Mouse (Mus musculus) embryonic facial prominence, embryonic 15.5 days (tissue): Measurements from ENCODE around the gene Fbxl8. TPM values are rescaled to one million over a fixed set of nuclear protein-coding genes. Genes with fewer than 3 reads are reported as not detected.
A peak's percentile ranks its signal among the peaks of the same experiment; 100 is the strongest.

ENCODE experiments used
- microRNA counts: library from miRNA; unstranded; fragments of <30 nt; microRNA quantifications from one replicate; lab custom pipeline; 2016
- microRNA-seq: library from miRNA; unstranded; fragments of <30 nt; microRNA quantifications from one replicate; pipeline ENCODE4, GENCODE M21; 2016; ENCODE audit warnings: borderline number of aligned reads
- polyA plus RNA-seq: library from polyadenylated mRNA; unstranded; fragments of >200 nt; fragmentation: Nextera tagmentation; extraction: Ambion mirVana; gene quantifications from 2 replicates; pipeline ENCODE4 v1.2.1, GENCODE M21; 2015

Gene Fbxl8
- polyA plus RNA-seq, 1 experiment from 2014 or later: 4.0 TPM

MicroRNAs within 50 kb of the gene (microRNA counts, 519-probe panel; counts per million panel counts)
- 2,235 counts per million, percentile 50 among the panel's probes with 10 or more counts for microRNA mmu-miR-328 (lab: Ali Mortazavi, UCI)

Small RNA genes within 50 kb of the gene (microRNA-seq; reads per million reads assigned to microRNA genes)
- gene Gm27320 (not detected), gene Mir328 (172 reads per million, percentile 60 among the genes with 10 or more reads in this experiment)

Other genes with a start within 250 kb of the Fbxl8 start
- gene Ces3a, start 216.0 kb upstream of the Fbxl8 start, polyA plus RNA-seq: not detected in 2 replicates
- gene Ces3b, start 180.9 kb upstream of the Fbxl8 start, polyA plus RNA-seq: not detected in 2 replicates
- gene Ces4a, start 132.8 kb upstream of the Fbxl8 start, polyA plus RNA-seq: not detected in 2 replicates
- 79.1 and 81.6 TPM in 2 replicates for gene Cbfb, start 94.0 kb upstream of the Fbxl8 start, polyA plus RNA-seq
- gene D230025D16Rik, start 39.5 kb upstream of the Fbxl8 start, polyA plus RNA-seq: 24.9 and 26.1 TPM in 2 replicates
- gene B3gnt9, start 9.5 kb upstream of the Fbxl8 start, polyA plus RNA-seq: 45.5 and 49.2 TPM in 2 replicates
- gene Tradd, start within 50 bp of the Fbxl8 start, polyA plus RNA-seq: 27.4 and 28.8 TPM in 2 replicates
- gene Hsf4, start 5.2 kb downstream of the Fbxl8 start, polyA plus RNA-seq: 0.13 and 0.33 TPM in 2 replicates
- gene Nol3, start 11.5 kb downstream of the Fbxl8 start, polyA plus RNA-seq: 3.6 and 4.4 TPM in 2 replicates
- 12.1 and 14.5 TPM in 2 replicates for gene 4931428F04Rik, start 25.2 kb downstream of the Fbxl8 start, polyA plus RNA-seq
- 10.2 and 11.0 TPM in 2 replicates for gene Exoc3l, start 31.5 kb downstream of the Fbxl8 start, polyA plus RNA-seq
- 67.9 and 79.6 TPM in 2 replicates for gene E2f4, start 33.0 kb downstream of the Fbxl8 start, polyA plus RNA-seq
- gene Elmo3, start 41.0 kb downstream of the Fbxl8 start, polyA plus RNA-seq: 9.9 and 11.4 TPM in 2 replicates
- gene Lrrc29, start 61.6 kb downstream of the Fbxl8 start, polyA plus RNA-seq: 1.6 and 2.0 TPM in 2 replicates
- gene Tmem208, start 61.7 kb downstream of the Fbxl8 start, polyA plus RNA-seq: 131 TPM in 2 replicates
- 2.0 and 2.6 TPM in 2 replicates for gene Fhod1, start 83.3 kb downstream of the Fbxl8 start, polyA plus RNA-seq
- gene Slc9a5, start 84.2 kb downstream of the Fbxl8 start, polyA plus RNA-seq: 2.6 and 3.4 TPM in 2 replicates
- 0.25 and 0.45 TPM in 2 replicates for gene Plekhg4, start 108.6 kb downstream of the Fbxl8 start, polyA plus RNA-seq
- 0.05 TPM in 1 of 2 replicates, not detected in the other for gene Kctd19, start 148.9 kb downstream of the Fbxl8 start, polyA plus RNA-seq
- 1.1 and 2.6 TPM in 2 replicates for gene Lrrc36, start 148.9 kb downstream of the Fbxl8 start, polyA plus RNA-seq
- 157 and 180 TPM in 2 replicates for gene Tppp3, start 206.9 kb downstream of the Fbxl8 start, polyA plus RNA-seq
- gene Zdhhc1, start 232.3 kb downstream of the Fbxl8 start, polyA plus RNA-seq: 55.4 and 59.8 TPM in 2 replicates